ENCODE assay signal across 17 mouse cellular contexts in the genomic region with DNA sequence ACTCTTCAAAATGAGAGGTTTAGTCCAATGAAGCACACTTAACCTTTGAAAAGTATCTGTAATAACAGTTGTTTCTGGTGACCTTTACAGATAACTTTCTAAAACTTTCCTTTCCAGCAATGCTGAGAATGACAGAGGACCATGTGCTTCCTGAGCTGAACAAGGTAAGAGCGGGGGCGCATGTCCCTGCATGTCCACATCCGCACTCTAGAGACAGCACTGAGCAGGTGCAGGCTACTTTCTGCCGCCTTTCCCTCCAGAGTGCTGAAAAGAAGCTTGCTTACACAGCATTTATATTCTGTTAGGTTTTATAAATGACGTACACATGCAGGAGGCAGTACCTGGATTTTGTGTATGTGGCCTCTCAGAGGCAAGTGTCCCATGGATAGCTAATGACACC. TPM values are rescaled to one million over a fixed set of nuclear protein-coding genes. Genes with fewer than 3 reads are reported as not detected.
DNase-seq lines count a peak whose midpoint lies in the region; ATAC-seq and TF ChIP-seq lines count a peak whose summit lies in the region.
"Had no signal": no experiment of that assay in that cellular context is flagged by ENCODE, and none has a peak within 500 bp of the region (broad histone marks: within the 10 kb centered on the region; RNA-seq: fewer than 3 reads in every experiment).

No protein-coding gene starts in this region.

- no peaks in the 10 kb centered on the region for H3K4me1 ChIP-seq in hindbrain, postnatal 0 days (ENCODE audit: insufficient read depth, low read length)
- H3K4me1 ChIP-seq in hindbrain, embryonic 16.5 days (ENCODE audit: control insufficient read depth, insufficient read depth, low read depth, low read length) = no peaks in the 10 kb centered on the region
- H3K4me1 ChIP-seq in E14TG2a.4 (replicated peaks; ENCODE audit: low read depth, low read length) = peaks cover 25% of the 10 kb centered on the region
- H3K4me1 ChIP-seq: forebrain, embryonic 15.5 days; heart, embryonic 15.5 days; kidney, embryonic 15.5 days; liver, embryonic 12.5 days; neural tube, embryonic 13.5 days had no signal

- no peak overlapping the region for H3K4me3 ChIP-seq in hindbrain, postnatal 0 days (ENCODE audit: low read length)
- no peak overlapping the region for H3K4me3 ChIP-seq in hindbrain, embryonic 16.5 days (ENCODE audit: low read length)
- no peak overlapping the region for H3K4me3 ChIP-seq in E14TG2a.4 (replicated peaks; ENCODE audit: low read length)
- H3K4me3 ChIP-seq: erythroblast, embryonic 14.5 days; forebrain, embryonic 15.5 days; heart, adult 2 months; heart, embryonic 15.5 days; kidney, embryonic 15.5 days; liver, embryonic 12.5 days; neural tube, embryonic 13.5 days had no signal

- TF ChIP-seq CTCF in hindbrain, postnatal 0 days (IDR thresholded peaks at IDR 0.05; ENCODE audit: low read depth) = peak; percentile 38; the same call in 1 of the 2 replicates
- TF ChIP-seq CTCF in E14TG2a.4 (conservative IDR thresholded peaks at IDR 0.05; ENCODE audit: low read length) = peak; percentile 80
- TF ChIP-seq CTCF in brain, embryonic 14.5 days (IDR thresholded peaks at IDR 0.05; ENCODE audit: borderline replicate concordance, extremely low read depth, insufficient read depth, insufficient read length) = peak; percentile 18; the same call in 1 of the 2 replicates

- no peaks in the 10 kb centered on the region for H3K9me3 ChIP-seq in hindbrain, postnatal 0 days (ENCODE audit: low read length)
- no peaks in the 10 kb centered on the region for H3K9me3 ChIP-seq in hindbrain, embryonic 16.5 days (ENCODE audit: control insufficient read depth, low read length)
- H3K9me3 ChIP-seq in E14TG2a.4 (ENCODE audit: low read length) = no peaks in the 10 kb centered on the region
- H3K9me3 ChIP-seq: forebrain, embryonic 15.5 days; heart, embryonic 15.5 days; kidney, embryonic 15.5 days; liver, embryonic 12.5 days; neural tube, embryonic 13.5 days had no signal

- DNase-seq in hindbrain, postnatal 0 days (ENCODE audit: low spot score) = no peak
- peak; percentile 29 for DNase-seq in 3T3-L1 (ENCODE audit: low read depth, low spot score)
- DNase-seq in brain, embryonic 14.5 days (ENCODE audit: low read depth) = no peak
- no peak for DNase-seq in adrenal gland, postnatal 14 days
- DNase-seq: cerebellum, postnatal 10 days; heart, adult 2 months; left cerebral cortex, postnatal 4 days; lung, postnatal 14 days had no signal

- TF ChIP-seq POLR2A in brain, embryonic 14.5 days (IDR thresholded peaks at IDR 0.05; ENCODE audit: borderline replicate concordance, extremely low read depth, insufficient read depth, insufficient read length, poor library complexity, severe bottlenecking) = no peak

- WGBS in hindbrain, postnatal 0 days = 92% methylated on average over 5 of the region's 5 CpGs
- WGBS in hindbrain, embryonic 16.5 days = 87% methylated on average over 5 of the region's 5 CpGs

- H3K4me2 ChIP-seq in hindbrain, postnatal 0 days (ENCODE audit: low read depth, low read length) = no peak overlapping the region
- H3K4me2 ChIP-seq in hindbrain, embryonic 16.5 days (ENCODE audit: low read length) = no peak overlapping the region
- H3K4me2 ChIP-seq: forebrain, embryonic 15.5 days; heart, embryonic 15.5 days; kidney, embryonic 15.5 days; liver, embryonic 12.5 days; neural tube, embryonic 13.5 days had no signal

- no peak overlapping the region for H3K27ac ChIP-seq in hindbrain, postnatal 0 days
- H3K27ac ChIP-seq in hindbrain, embryonic 16.5 days (ENCODE audit: low read depth, low read length) = no peak overlapping the region
- H3K27ac ChIP-seq: forebrain, embryonic 15.5 days; heart, adult 2 months; heart, embryonic 15.5 days; kidney, embryonic 15.5 days; liver, embryonic 12.5 days; neural tube, embryonic 13.5 days had no signal

- no peaks in the 10 kb centered on the region for H3K27me3 ChIP-seq in hindbrain, postnatal 0 days (ENCODE audit: insufficient read depth, low read length)
- H3K27me3 ChIP-seq in hindbrain, embryonic 16.5 days (replicated peaks; ENCODE audit: control insufficient read depth, insufficient read depth, low read length) = no peaks in the 10 kb centered on the region
- no peaks in the 10 kb centered on the region for H3K27me3 ChIP-seq in E14TG2a.4 (ENCODE audit: insufficient read depth, low read length)
- H3K27me3 ChIP-seq: forebrain, embryonic 15.5 days; heart, embryonic 15.5 days; kidney, embryonic 15.5 days; liver, embryonic 12.5 days; neural tube, embryonic 13.5 days had no signal

- H3K36me3 ChIP-seq in hindbrain, postnatal 0 days (ENCODE audit: insufficient read depth, low read length) = peaks cover 46% of the 10 kb centered on the region
- H3K36me3 ChIP-seq in hindbrain, embryonic 16.5 days (ENCODE audit: control insufficient read depth, insufficient read depth, low read length) = peaks cover 28% of the 10 kb centered on the region
- peaks cover 73% of the 10 kb centered on the region for H3K36me3 ChIP-seq in E14TG2a.4 (ENCODE audit: insufficient read depth, low read length)

- ATAC-seq in hindbrain, postnatal 0 days = no peak
- ATAC-seq in hindbrain, embryonic 16.5 days = no peak
- ATAC-seq in inflammation-experienced regulatory T-cells, adult 6 months = no peak
- ATAC-seq: forebrain, embryonic 15.5 days; liver, embryonic 12.5 days had no signal

- H3K9ac ChIP-seq in hindbrain, postnatal 0 days (replicated peaks; ENCODE audit: low read length) = no peak overlapping the region
- H3K9ac ChIP-seq in hindbrain, embryonic 16.5 days (ENCODE audit: low read depth, low read length) = no peak overlapping the region
- H3K9ac ChIP-seq: forebrain, embryonic 15.5 days; heart, embryonic 15.5 days; kidney, embryonic 15.5 days; liver, embryonic 12.5 days; neural tube, embryonic 13.5 days had no signal

RNA-seq across cellular contexts. Expression of gene Anapc4, which starts 21.9 kb away (rescaled TPM):
- total RNA-seq in hindbrain, postnatal 0 days (2014; rRNA removed) = 45.8 and 48.8 TPM in 2 replicates
- 73.8 and 77.5 TPM in 2 replicates for polyA plus RNA-seq in hindbrain, postnatal 0 days (2015; fragmentation: Nextera tagmentation; extraction: Ambion mirVana)
- polyA plus RNA-seq in hindbrain, embryonic 16.5 days (2015; fragmentation: Nextera tagmentation; extraction: Ambion mirVana) = 101 TPM in 2 replicates
- 140 and 148 TPM in 2 replicates for polyA plus RNA-seq in brain, embryonic 14.5 days (2012; rRNA removed)
- 10 to 100 TPM; 76.9 to 94.8 (median 81.5) TPM for polyA plus RNA-seq in inflammation-experienced regulatory T-cells, adult 6 months (2017; shearing (Covaris generic))
- total RNA-seq in adrenal gland, postnatal 14 days (2021) = 57.5 and 66.8 TPM in 2 replicates

Comparison
In these comparisons a context has a peak if more than half of its experiments do, and no peak if none do; other contexts are left out.
1. CTCF ChIP-seq: peak in every context shown above with its lines; median percentile 80 in E14TG2a.4; 38 in hindbrain, postnatal 0 days; 18 in brain, embryonic 14.5 days.